Mouse (Mus musculus) adrenal gland, adult 10 weeks (tissue): ENCODE measurements around the gene C1ql4. TPM values are rescaled to one million over a fixed set of nuclear protein-coding genes. Genes with fewer than 3 reads are reported as not detected.

Experiments
- polyA plus RNA-seq: library from polyadenylated mRNA; stranded (reverse); fragments of 350-450 nt; fragmentation: Illumina TruSeq; extraction: RNeasy Lipid Tissue Mini Kit (QIAGEN cat#74804); gene quantifications from one replicate; pipeline ENCODE4 v1.2.3, GENCODE M21; 2014; ENCODE audit warnings: low read depth, low replicate concordance

C1ql4 gene
- not detected for polyA plus RNA-seq

GRCm38 (mm10) chr15:99087253-99088075, at the start of gene C1ql4:
C1ql4 (minus strand) TSS chr15:99087817.

GRCm38 (mm10) chr15:99125711-99126080, 38.1 kb upstream of the C1ql4 start, which contains the start of gene Spats2:
Spats2 (plus strand) TSS chr15:99125916.

GRCm38 (mm10) chr15:99092870-99093269, 5.3 kb upstream of the C1ql4 start, which contains the start of gene Dnajc22:
Dnajc22 (plus strand) TSS chr15:99093170.

GRCm38 (mm10) chr15:99074019-99074599, 13.5 kb downstream of the C1ql4 start, which contains the start of gene Troap:
Troap (plus strand) TSS chr15:99074575.

GRCm38 (mm10) chr15:99055040-99055439, 32.6 kb downstream of the C1ql4 start, which contains the start of gene Prph:
Prph (plus strand) TSS chr15:99055174.

Other genes starting within 250 kb of the C1ql4 start
- gene Kmt2d, start 216.6 kb downstream of the C1ql4 start, polyA plus RNA-seq: 2.3 TPM
- gene Rhebl1, start 193.3 kb downstream of the C1ql4 start, polyA plus RNA-seq: 1.5 TPM
- 0.47 TPM for gene Dhh, start 189.3 kb downstream of the C1ql4 start, polyA plus RNA-seq
- 1.9 TPM for gene Lmbr1l, start 169.6 kb downstream of the C1ql4 start, polyA plus RNA-seq
- gene Tuba1b, start 153.3 kb downstream of the C1ql4 start, polyA plus RNA-seq: 54.1 TPM
- not detected for gene Gm49450, start 134.3 kb downstream of the C1ql4 start, polyA plus RNA-seq
- gene Tuba1a, start 134.1 kb downstream of the C1ql4 start, polyA plus RNA-seq: 44.0 TPM
- 23.9 TPM for gene Tuba1c, start 57.9 kb downstream of the C1ql4 start, polyA plus RNA-seq
- not detected for gene Prph, start 32.6 kb downstream of the C1ql4 start, polyA plus RNA-seq
- gene Troap, start 13.2 kb downstream of the C1ql4 start, polyA plus RNA-seq: not detected
- gene Dnajc22, start 5.4 kb upstream of the C1ql4 start, polyA plus RNA-seq: not detected
- gene Spats2, start 38.1 kb upstream of the C1ql4 start, polyA plus RNA-seq: 35.1 TPM
- gene Kcnh3, start 137.0 kb upstream of the C1ql4 start, polyA plus RNA-seq: not detected
- gene Mcrs1, start 164.1 kb upstream of the C1ql4 start, polyA plus RNA-seq: 1.9 TPM
- 5.6 TPM for gene Prpf40b, start 207.3 kb upstream of the C1ql4 start, polyA plus RNA-seq
- gene Fam186b, start 208.1 kb upstream of the C1ql4 start, polyA plus RNA-seq: 0.41 TPM